Mouse (Mus musculus) embryonic fibroblast, embryonic 13.5 days (primary cell): Measurements from ENCODE around the gene 6430531B16Rik.

Experiments used
- CTCF ChIP-seq: IDR thresholded peaks from 2 replicates; pipeline ENCODE4 v1.5.1; 2011; ENCODE audit warnings: mild to moderate bottlenecking, control low read depth, low read length, moderate library complexity, borderline replicate concordance; ENCODE audit not compliant: insufficient read depth
- POLR2A ChIP-seq: IDR thresholded peaks from 2 replicates; pipeline ENCODE4 v1.6.1; 2011; ENCODE audit warnings: low read depth, mild to moderate bottlenecking, control low read depth, low read length, moderate library complexity

GRCm38 (mm10) chr7:139984505-139984904 lies 6.0 kb upstream of the 6430531B16Rik start:
- TF ChIP-seq CTCF (no peak), POLR2A (no peak)
